Mouse (Mus musculus) liver, embryonic 11.5 days (tissue): Measurements from ENCODE around the gene Lrrc74a. TPM values are rescaled to one million over a fixed set of nuclear protein-coding genes. Genes with fewer than 3 reads are reported as not detected.

Experiments used
- ATAC-seq: fragments of 200-750 bp; cut with Nextera tagmentation; replicated peaks from 2 replicates; pipeline ENCODE4 v1.8.0; 2017; ENCODE audit warnings: moderate number of reproducible peaks, mild to moderate bottlenecking, moderate TSS enrichment, moderate library complexity; ENCODE audit not compliant: low FRiP score
- DNase-seq: peaks from one replicate; pipeline ENCODE4 v3.0.0-alpha.2; 2017; ENCODE audit warnings: low spot score
- H3K27ac ChIP-seq: fragments of 300-500 bp; sonication (generic); 2 replicates; pipeline ENCODE4 v1.5.1; 2014; ENCODE audit warnings: mild to moderate bottlenecking, low read depth, low read length, control low read depth
- H3K27me3 ChIP-seq: fragments of 300-500 bp; sonication (generic); replicated peaks from 2 replicates; pipeline ENCODE4 v1.6.1; 2014; ENCODE audit warnings: low read length, mixed read lengths; ENCODE audit not compliant: control insufficient read depth, insufficient read depth
- H3K36me3 ChIP-seq: fragments of 300-500 bp; sonication (generic); 2 replicates; pipeline ENCODE4 v1.6.1; 2014; ENCODE audit warnings: mild to moderate bottlenecking, low read length, moderate library complexity, mixed read lengths; ENCODE audit not compliant: control insufficient read depth, insufficient read depth
- H3K4me1 ChIP-seq: fragments of 300-500 bp; sonication (generic); replicated peaks from 2 replicates; pipeline ENCODE4 v1.6.1; 2014; ENCODE audit warnings: low read length, mixed read lengths; ENCODE audit not compliant: control insufficient read depth, insufficient read depth
- H3K4me2 ChIP-seq: fragments of 300-500 bp; sonication (generic); 2 replicates; pipeline ENCODE4 v1.6.1; 2014; ENCODE audit warnings: mild to moderate bottlenecking, control low read depth, moderate library complexity
- H3K4me3 ChIP-seq: fragments of 300-500 bp; sonication (generic); 2 replicates; pipeline ENCODE4 v1.5.1; 2014; ENCODE audit warnings: low read depth, low read length, control low read depth
- H3K9ac ChIP-seq: fragments of 300-500 bp; sonication (generic); 2 replicates; pipeline ENCODE4 v1.6.1; 2014; ENCODE audit warnings: low read depth, low read length, control low read depth
- H3K9me3 ChIP-seq: fragments of 300-500 bp; sonication (generic); 2 replicates; pipeline ENCODE4 v1.6.1; 2016; ENCODE audit warnings: low read length, inconsistent platforms, mixed read lengths; ENCODE audit not compliant: control insufficient read depth
- WGBS: fragments of 180-500 bp; shearing (Covaris S2); extraction: QIAGEN DNeasy Blood & Tissue Kit; methylation state at CpG from one replicate; pipeline ENCODE4 v1.1.7; 2014; 5-methylcytosine and 5-hydroxymethylcytosine counted together
- polyA plus RNA-seq: library from polyadenylated mRNA; unstranded; fragments of >200 nt; fragmentation: Nextera tagmentation; extraction: Ambion mirVana; gene quantifications from 2 replicates; pipeline ENCODE4 v1.2.1, GENCODE M21; 2014

Lrrc74a gene
- polyA plus RNA-seq, 1 experiment from 2014 or later = not detected

GRCm38 (mm10) chr12:86786149-86787019 is 52.2 kb downstream of the Lrrc74a start:
- H3K9ac ChIP-seq = no peak overlapping the region
- no peak overlapping the region for H3K4me3 ChIP-seq
- no peak for DNase-seq
- H3K9me3 ChIP-seq = no peaks in the 10 kb centered on the region
- H3K27me3 ChIP-seq = no peaks in the 10 kb centered on the region
- H3K27ac ChIP-seq = no peak overlapping the region
- H3K4me1 ChIP-seq = no peaks in the 10 kb centered on the region
- H3K4me2 ChIP-seq = no peak overlapping the region
- no peak for ATAC-seq
- H3K36me3 ChIP-seq = no peaks in the 10 kb centered on the region
- 76% methylated on average over 12 of the region's 12 CpGs for WGBS

GRCm38 (mm10) chr12:86787020-86787553 is 52.9 kb downstream of the Lrrc74a start:
- WGBS = 64% methylated on average over 4 of the region's 4 CpGs
- no peak for ATAC-seq
- Histone ChIP-seq H3K4me1 (no peaks in the 10 kb centered on the region), H3K4me3 (no peak overlapping the region), H3K4me2 (no peak overlapping the region), H3K36me3 (no peaks in the 10 kb centered on the region), H3K9me3 (no peaks in the 10 kb centered on the region), H3K27ac (no peak overlapping the region), H3K9ac (no peak overlapping the region), H3K27me3 (no peaks in the 10 kb centered on the region)
- DNase-seq = no peak

GRCm38 (mm10) chr12:86790100-86790848 is 56.1 kb downstream of the Lrrc74a start:
- Histone ChIP-seq H3K9me3 (no peaks in the 10 kb centered on the region), H3K27ac (no peak overlapping the region), H3K36me3 (no peaks in the 10 kb centered on the region), H3K27me3 (no peaks in the 10 kb centered on the region), H3K4me2 (no peak overlapping the region), H3K9ac (no peak overlapping the region), H3K4me3 (no peak overlapping the region), H3K4me1 (0 out of 2 replicates have a peak, but pooled peaks cover 5% of the 10 kb centered on the region)
- WGBS = 55% methylated on average over 6 of the region's 6 CpGs
- DNase-seq (no peak), ATAC-seq (no peak)

GRCm38 (mm10) chr12:86790849-86791127 is 56.6 kb downstream of the Lrrc74a start:
- ATAC-seq = no peak

GRCm38 (mm10) chr12:86791987-86792386 is 57.8 kb downstream of the Lrrc74a start:
- no peak for ATAC-seq

More at GRCm38 (mm10) chr12:86790849-86791127, 56.6 kb downstream of the Lrrc74a start:
- Histone ChIP-seq H3K27me3 (no peaks in the 10 kb centered on the region), H3K36me3 (no peaks in the 10 kb centered on the region), H3K27ac (no peak overlapping the region), H3K4me3 (no peak overlapping the region), H3K4me2 (no peak overlapping the region), H3K9ac (no peak overlapping the region), H3K4me1 (0 out of 2 replicates have a peak, but pooled peaks cover 9% of the 10 kb centered on the region), H3K9me3 (no peaks in the 10 kb centered on the region)
- DNase-seq = no peak
- WGBS = 38% methylated on average over 2 of the region's 2 CpGs

GRCm38 (mm10) chr12:86793830-86794229 is 59.7 kb downstream of the Lrrc74a start:
- H3K9me3 ChIP-seq = no peaks in the 10 kb centered on the region
- no peak overlapping the region for H3K27ac ChIP-seq
- no peak for DNase-seq
- WGBS = 57% methylated on average over 3 of the region's 3 CpGs
- no peaks in the 10 kb centered on the region for H3K27me3 ChIP-seq
- peaks cover 11% of the 10 kb centered on the region for H3K4me1 ChIP-seq
- H3K36me3 ChIP-seq = no peaks in the 10 kb centered on the region
- no peak overlapping the region for H3K4me2 ChIP-seq
- no peak for ATAC-seq
- no peak overlapping the region for H3K4me3 ChIP-seq
- H3K9ac ChIP-seq = no peak overlapping the region

More at GRCm38 (mm10) chr12:86791987-86792386, 57.8 kb downstream of the Lrrc74a start:
- H3K4me2 ChIP-seq = no peak overlapping the region
- no peaks in the 10 kb centered on the region for H3K27me3 ChIP-seq
- 84% methylated on average over 2 of the region's 2 CpGs for WGBS
- H3K9ac ChIP-seq = no peak overlapping the region
- H3K9me3 ChIP-seq = no peaks in the 10 kb centered on the region
- H3K27ac ChIP-seq = no peak overlapping the region
- no peaks in the 10 kb centered on the region for H3K36me3 ChIP-seq
- no peak for DNase-seq
- H3K4me1 ChIP-seq = peaks cover 9% of the 10 kb centered on the region; the same call in 1 of the 2 replicates
- no peak overlapping the region for H3K4me3 ChIP-seq

- no peak overlapping the region for H3K4me3 ChIP-seq
- WGBS = 87% methylated on average over 11 of the region's 11 CpGs
- ATAC-seq (no peak), DNase-seq (no peak)
- H3K27me3 ChIP-seq = no peaks in the 10 kb centered on the region
- no peak overlapping the region for H3K27ac ChIP-seq
- peaks cover 16% of the 10 kb centered on the region for H3K4me1 ChIP-seq
- H3K9ac ChIP-seq = no peak overlapping the region
- no peaks in the 10 kb centered on the region for H3K9me3 ChIP-seq
- no peaks in the 10 kb centered on the region for H3K36me3 ChIP-seq
- no peak overlapping the region for H3K4me2 ChIP-seq
Observed at GRCm38 (mm10) chr12:86794331-86794730, 60.2 kb downstream of the Lrrc74a start.

- WGBS = 62% methylated on average over 7 of the region's 7 CpGs
Observed at GRCm38 (mm10) chr12:86795076-86795837, 61.1 kb downstream of the Lrrc74a start.

More at GRCm38 (mm10) chr12:86795076-86795837, 61.1 kb downstream of the Lrrc74a start:
- ATAC-seq (peak; percentile 58), DNase-seq (no peak)
- Histone ChIP-seq H3K4me3 (no peak overlapping the region), H3K9me3 (no peaks in the 10 kb centered on the region), H3K36me3 (no peaks in the 10 kb centered on the region), H3K9ac (no peak overlapping the region), H3K27me3 (no peaks in the 10 kb centered on the region), H3K27ac (peak overlapping the region; percentile 46; the same call in 1 of the 2 replicates), H3K4me1 (peaks cover 20% of the 10 kb centered on the region), H3K4me2 (no peak overlapping the region)
